Mouse (Mus musculus): ENCODE measurements around the gene Lrrk1.

The Lrrk1 gene

GRCm38 (mm10) chr7:66185370-66185769 lies 202.8 kb downstream of the Lrrk1 start:
- DNase-seq (ENCODE audit: low spot score) = no peak

- DNase-seq (ENCODE audit: low spot score) = no peak
These were observed 204.1 kb downstream of the Lrrk1 start for GRCm38 (mm10) chr7:66184026-66184425.

- no peak for DNase-seq (ENCODE audit: low spot score)
These were observed 204.7 kb downstream of the Lrrk1 start for GRCm38 (mm10) chr7:66183404-66183803.

GRCm38 (mm10) chr7:66182075-66182715 lies 206.0 kb downstream of the Lrrk1 start:
- DNase-seq (ENCODE audit: low spot score) = no peak

GRCm38 (mm10) chr7:66180711-66181365 lies 207.3 kb downstream of the Lrrk1 start:
- no peak for DNase-seq (ENCODE audit: low spot score)

- no peak for DNase-seq (ENCODE audit: low spot score)
These were observed 207.9 kb downstream of the Lrrk1 start for GRCm38 (mm10) chr7:66180260-66180659.

GRCm38 (mm10) chr7:66179711-66180110 lies 208.4 kb downstream of the Lrrk1 start:
- no peak for DNase-seq (ENCODE audit: low spot score)

- peak; percentile 24 for DNase-seq (ENCODE audit: low spot score)
These were observed 209.0 kb downstream of the Lrrk1 start for GRCm38 (mm10) chr7:66179120-66179581.

- no peak for DNase-seq (ENCODE audit: low spot score)
These were observed 210.0 kb downstream of the Lrrk1 start for GRCm38 (mm10) chr7:66178101-66178500.

- DNase-seq (ENCODE audit: low spot score) = no peak
These were observed 211.2 kb downstream of the Lrrk1 start for GRCm38 (mm10) chr7:66176929-66177328.
